Mouse (Mus musculus): ENCODE measurements around the gene Gpld1. TPM values are rescaled to one million over a fixed set of nuclear protein-coding genes. Genes with fewer than 3 reads are reported as not detected.

Gpld1 gene
- polyA plus RNA-seq, 1 experiment from 2014 or later = 52.2 TPM

DNA sequence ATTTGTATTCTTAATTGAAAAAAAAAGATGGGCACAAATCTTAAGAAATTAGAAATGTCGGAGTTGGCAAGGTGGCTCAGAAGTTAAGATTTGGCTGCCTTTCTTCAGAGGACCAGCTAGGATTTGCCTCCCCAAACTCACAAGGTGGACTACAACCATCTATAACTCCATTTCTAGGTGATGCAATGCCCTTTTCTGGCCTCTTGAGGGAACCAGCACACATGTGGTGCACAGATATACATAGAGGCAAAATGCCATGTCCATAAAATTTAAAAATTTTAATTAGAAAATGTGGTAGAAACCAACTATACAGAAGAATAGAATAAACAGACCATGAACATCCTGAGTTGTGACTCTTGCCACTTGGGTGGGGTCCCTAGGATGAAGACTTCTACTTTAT lies 33.8 kb upstream of the Gpld1 start:
- TF ChIP-seq CTCF (IDR thresholded peaks at IDR 0.05; ENCODE audit: low read depth) (peak; percentile 41), EP300 (IDR thresholded peaks at IDR 0.05; ENCODE audit: low read depth) (no peak)
- Histone ChIP-seq H3K27me3 (ENCODE audit: insufficient read depth, low read length) (no peaks in the 10 kb centered on the region), H3K9me3 (ENCODE audit: low read length) (no peaks in the 10 kb centered on the region), H3K9ac (replicated peaks) (no peak overlapping the region), H3K4me3 (ENCODE audit: low read depth, low read length) (no peak overlapping the region), H3K4me2 (ENCODE audit: low read depth, low read length) (no peak overlapping the region), H3K27ac (ENCODE audit: low read depth) (no peak overlapping the region), H3K36me3 (replicated peaks; ENCODE audit: insufficient read depth, low read length) (peaks cover 3% of the 10 kb centered on the region; the same call in 1 of the 2 replicates), H3K4me1 (ENCODE audit: insufficient read depth) (0 out of 2 replicates have a peak, but pooled peaks cover 7% of the 10 kb centered on the region)
- DNase-seq (no peak), ATAC-seq (no peak)
- WGBS (ENCODE audit: insufficient replicate concordance) = 91% methylated on average over 1 of the region's 1 CpGs

DNA sequence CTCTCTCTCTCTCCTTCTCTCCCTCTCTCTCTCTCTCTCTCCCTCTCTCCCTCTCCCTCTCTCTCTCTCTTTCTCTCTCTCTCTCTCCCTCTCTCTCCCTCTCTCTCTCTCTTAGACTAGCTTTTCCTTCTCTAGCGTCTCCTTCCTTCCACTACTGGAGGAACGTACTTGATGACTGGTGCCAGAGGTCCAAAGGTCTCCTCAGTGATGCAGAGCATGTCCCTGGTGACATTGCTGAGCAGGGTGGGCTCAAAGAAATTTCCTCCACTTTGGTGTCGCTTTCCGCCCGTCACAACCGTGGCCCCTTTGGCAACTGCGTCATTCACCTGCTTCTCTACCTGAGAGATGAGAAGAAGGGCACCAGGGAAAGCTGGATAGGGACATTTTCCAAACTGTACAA lies 29.4 kb upstream of the Gpld1 start:
- WGBS (ENCODE audit: insufficient replicate concordance) = 88% methylated on average over 7 of the region's 7 CpGs
- ATAC-seq = no peak

DNA sequence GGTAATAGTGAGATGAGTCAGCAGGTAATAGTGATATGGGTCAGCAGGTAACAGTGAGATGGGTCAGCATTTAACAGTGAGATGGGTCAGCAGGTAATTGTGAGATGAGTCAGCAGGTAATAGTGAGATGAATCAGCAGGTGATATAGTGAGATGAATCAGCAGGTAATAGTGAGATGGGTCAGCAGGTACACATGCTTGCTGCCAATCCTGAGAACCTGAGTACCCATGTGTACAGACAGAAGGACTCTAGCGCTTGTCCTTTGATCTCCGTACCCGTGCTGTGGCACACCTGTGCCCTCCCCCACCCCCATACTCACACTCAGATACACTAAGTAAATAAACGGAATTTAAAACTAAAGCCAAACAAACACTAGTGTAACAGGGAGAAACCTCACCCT lies 28.0 kb upstream of the Gpld1 start:
- no peak for ATAC-seq

More for the DNA sequence above, 29.4 kb upstream of the Gpld1 start:
- Histone ChIP-seq H3K4me1 (ENCODE audit: insufficient read depth) (no peaks in the 10 kb centered on the region), H3K9me3 (ENCODE audit: low read length) (no peaks in the 10 kb centered on the region), H3K4me3 (ENCODE audit: low read depth, low read length) (no peak overlapping the region), H3K36me3 (replicated peaks; ENCODE audit: insufficient read depth, low read length) (peaks cover 3% of the 10 kb centered on the region; the same call in 1 of the 2 replicates), H3K27ac (ENCODE audit: low read depth) (no peak overlapping the region), H3K27me3 (ENCODE audit: insufficient read depth, low read length) (no peaks in the 10 kb centered on the region), H3K9ac (replicated peaks) (no peak overlapping the region), H3K4me2 (ENCODE audit: low read depth, low read length) (no peak overlapping the region)
- no peak for TF ChIP-seq CTCF (IDR thresholded peaks at IDR 0.05; ENCODE audit: low read depth)
- no peak for TF ChIP-seq EP300 (IDR thresholded peaks at IDR 0.05; ENCODE audit: low read depth)
- no peak for DNase-seq

DNA sequence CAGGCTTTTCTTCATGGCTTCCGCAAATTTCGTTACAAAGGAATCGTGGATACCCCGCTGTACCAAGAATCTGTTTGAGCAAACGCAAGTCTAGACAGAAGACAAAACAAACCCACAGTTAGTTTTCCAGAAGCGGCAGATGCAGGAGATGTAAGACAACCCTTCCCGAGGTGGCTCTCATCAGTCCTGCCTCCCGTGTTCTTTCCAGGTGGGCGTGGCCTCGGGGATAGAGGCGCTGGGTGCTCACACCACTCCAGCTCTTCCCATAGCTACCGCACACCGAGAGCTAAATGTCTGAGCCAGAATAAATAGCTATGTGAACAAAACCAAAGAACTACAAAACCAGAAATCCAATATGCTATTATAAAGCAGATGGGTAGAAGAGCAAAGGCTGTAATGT lies 27.1 kb upstream of the Gpld1 start:
- DNase-seq (no peak), ATAC-seq (no peak)
- H3K4me3 ChIP-seq (ENCODE audit: low read depth, low read length) = no peak overlapping the region
- H3K9me3 ChIP-seq (ENCODE audit: low read length) = no peaks in the 10 kb centered on the region
- no peak overlapping the region for H3K4me2 ChIP-seq (ENCODE audit: low read depth, low read length)
- H3K27me3 ChIP-seq (ENCODE audit: insufficient read depth, low read length) = no peaks in the 10 kb centered on the region
- H3K36me3 ChIP-seq (replicated peaks; ENCODE audit: insufficient read depth, low read length) = peaks cover 3% of the 10 kb centered on the region; the same call in 1 of the 2 replicates
- no peak for TF ChIP-seq EP300 (IDR thresholded peaks at IDR 0.05; ENCODE audit: low read depth)
- no peak for TF ChIP-seq CTCF (IDR thresholded peaks at IDR 0.05; ENCODE audit: low read depth)
- H3K9ac ChIP-seq (replicated peaks) = no peak overlapping the region
- WGBS (ENCODE audit: insufficient replicate concordance) = 77% methylated on average over 13 of the region's 13 CpGs
- H3K4me1 ChIP-seq (ENCODE audit: insufficient read depth) = no peaks in the 10 kb centered on the region
- no peak overlapping the region for H3K27ac ChIP-seq (ENCODE audit: low read depth)

More for the DNA sequence above, 28.0 kb upstream of the Gpld1 start:
- TF ChIP-seq CTCF (IDR thresholded peaks at IDR 0.05; ENCODE audit: low read depth) (no peak), EP300 (IDR thresholded peaks at IDR 0.05; ENCODE audit: low read depth) (no peak)
- no peak overlapping the region for H3K27ac ChIP-seq (ENCODE audit: low read depth)
- no peak overlapping the region for H3K9ac ChIP-seq (replicated peaks)
- no peak overlapping the region for H3K4me3 ChIP-seq (ENCODE audit: low read depth, low read length)
- DNase-seq = no peak
- no peaks in the 10 kb centered on the region for H3K4me1 ChIP-seq (ENCODE audit: insufficient read depth)
- H3K4me2 ChIP-seq (ENCODE audit: low read depth, low read length) = no peak overlapping the region
- H3K27me3 ChIP-seq (ENCODE audit: insufficient read depth, low read length) = no peaks in the 10 kb centered on the region
- WGBS (ENCODE audit: insufficient replicate concordance) = 71% methylated on average over 4 of the region's 4 CpGs
- peaks cover 3% of the 10 kb centered on the region; the same call in 1 of the 2 replicates for H3K36me3 ChIP-seq (replicated peaks; ENCODE audit: insufficient read depth, low read length)
- no peaks in the 10 kb centered on the region for H3K9me3 ChIP-seq (ENCODE audit: low read length)

DNA sequence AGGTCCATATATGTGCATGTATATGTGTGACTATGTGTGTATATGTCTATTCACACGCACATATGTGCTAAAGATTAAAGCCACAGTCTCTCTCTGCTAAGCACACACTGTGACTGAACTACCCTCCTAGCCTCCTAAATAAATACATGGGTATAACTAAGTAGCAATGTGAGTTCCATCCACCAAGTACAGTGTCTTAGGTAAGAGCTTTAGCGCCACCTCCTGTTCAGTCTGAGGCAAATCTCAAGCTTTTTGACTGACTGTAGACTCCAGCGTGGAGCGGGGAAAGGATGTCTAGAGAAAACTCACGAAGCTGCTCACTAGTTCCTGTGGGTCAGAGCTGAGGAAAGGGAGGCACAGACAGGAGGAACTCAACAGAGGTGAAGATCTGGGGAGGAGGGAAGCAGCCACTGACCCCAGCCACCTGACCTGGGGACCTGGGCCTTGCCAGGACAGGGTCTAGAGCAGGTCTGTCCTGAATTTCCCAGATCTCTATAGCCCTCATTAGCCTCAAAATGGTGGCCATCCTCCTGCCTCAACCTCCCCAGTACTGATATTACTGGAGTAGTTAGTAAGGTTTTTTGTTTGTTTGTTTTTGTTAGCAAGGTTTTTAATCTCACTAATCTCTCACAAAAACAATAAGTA lies 22.5 kb upstream of the Gpld1 start:
- Histone ChIP-seq H3K27me3 (ENCODE audit: insufficient read depth, low read length) (no peaks in the 10 kb centered on the region), H3K9ac (replicated peaks) (no peak overlapping the region), H3K4me1 (ENCODE audit: insufficient read depth) (no peaks in the 10 kb centered on the region), H3K4me2 (ENCODE audit: low read depth, low read length) (no peak overlapping the region), H3K27ac (ENCODE audit: low read depth) (no peak overlapping the region), H3K9me3 (ENCODE audit: low read length) (no peaks in the 10 kb centered on the region), H3K4me3 (ENCODE audit: low read depth, low read length) (no peak overlapping the region), H3K36me3 (replicated peaks; ENCODE audit: insufficient read depth, low read length) (peaks cover 2% of the 10 kb centered on the region)
- ATAC-seq = peak; percentile 72
- WGBS (ENCODE audit: insufficient replicate concordance) = 21% methylated on average over 5 of the region's 5 CpGs
- DNase-seq = peak; percentile 50
- TF ChIP-seq EP300 (IDR thresholded peaks at IDR 0.05; ENCODE audit: low read depth) = no peak
- peak; percentile 83 for TF ChIP-seq CTCF (IDR thresholded peaks at IDR 0.05; ENCODE audit: low read depth)

DNA sequence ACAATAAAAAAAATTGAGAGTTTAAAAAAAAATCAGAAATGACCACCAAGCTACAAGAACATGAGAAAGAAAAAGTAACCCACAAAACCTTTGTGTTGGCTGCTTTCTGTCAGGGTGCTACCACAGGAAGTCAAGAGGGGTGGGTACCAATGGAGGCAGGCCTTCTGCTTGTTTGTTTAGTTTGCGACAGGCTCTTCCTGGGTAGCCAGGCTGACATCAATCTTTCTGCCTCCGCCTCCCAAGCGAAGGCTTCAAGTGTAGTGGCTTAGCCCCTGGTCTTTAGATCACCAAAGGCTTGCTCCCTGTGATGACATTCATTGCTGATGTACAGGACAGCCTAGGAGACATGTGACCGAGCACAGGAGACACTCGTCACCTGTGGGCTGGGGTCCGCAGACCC lies 21.7 kb upstream of the Gpld1 start:
- TF ChIP-seq EP300 (IDR thresholded peaks at IDR 0.05; ENCODE audit: low read depth) (no peak), CTCF (IDR thresholded peaks at IDR 0.05; ENCODE audit: low read depth) (no peak)
- WGBS (ENCODE audit: insufficient replicate concordance) = 71% methylated on average over 6 of the region's 6 CpGs
- ATAC-seq = no peak

More for the DNA sequence above, 21.7 kb upstream of the Gpld1 start:
- Histone ChIP-seq H3K27me3 (ENCODE audit: insufficient read depth, low read length) (no peaks in the 10 kb centered on the region), H3K4me3 (ENCODE audit: low read depth, low read length) (no peak overlapping the region), H3K4me1 (ENCODE audit: insufficient read depth) (no peaks in the 10 kb centered on the region), H3K9ac (replicated peaks) (no peak overlapping the region), H3K36me3 (replicated peaks; ENCODE audit: insufficient read depth, low read length) (peaks cover 2% of the 10 kb centered on the region), H3K9me3 (ENCODE audit: low read length) (no peaks in the 10 kb centered on the region), H3K4me2 (ENCODE audit: low read depth, low read length) (no peak overlapping the region), H3K27ac (ENCODE audit: low read depth) (no peak overlapping the region)
- no peak for DNase-seq

All from liver, postnatal 0 days (tissue).